Mouse (Mus musculus) lung, postnatal 0 days (tissue): ENCODE results near the gene Pick1.

Source experiments
- CTCF ChIP-seq: IDR thresholded peaks from 2 replicates; pipeline ENCODE4 v1.5.1; 2016; ENCODE audit warnings: antibody characterized with exemption, mild to moderate bottlenecking
- EP300 ChIP-seq: IDR thresholded peaks from 2 replicates; pipeline ENCODE4 v1.6.1; 2016; ENCODE audit warnings: antibody characterized with exemption, mild to moderate bottlenecking, control low read depth

GRCm38 (mm10) chr15:79194946-79195345, 34.0 kb upstream of the Pick1 start:
- TF ChIP-seq EP300: no peak
- TF ChIP-seq CTCF: no peak
